Mouse (Mus musculus): ENCODE measurements around the gene Wipf2. TPM values are rescaled to one million over a fixed set of nuclear protein-coding genes. Genes with fewer than 3 reads are reported as not detected.

Wipf2 gene
- 8.5 and 14.1 TPM in 2 replicates for polyA plus RNA-seq (2012; rRNA removed)

GRCm38 (mm10) chr11:98863028-98863750 is at the start of gene Wipf2:
Gene Wipf2, plus strand, starts transcription at chr11:98863638.

GRCm38 (mm10) chr11:98836651-98837141 is 26.7 kb upstream of the Wipf2 start, which contains the start of gene Rapgefl1:
Gene Rapgefl1, plus strand, starts transcription at chr11:98836785.

GRCm38 (mm10) chr11:98907437-98908173 is 44.2 kb downstream of the Wipf2 start, which contains the start of gene Cdc6:
Gene Cdc6, plus strand, starts transcription at chr11:98907801.

GRCm38 (mm10) chr11:98927438-98928076 is 64.1 kb downstream of the Wipf2 start, which contains the start of gene Rara:
Gene Rara, plus strand, starts transcription at chr11:98927818.

Other genes with a start within 250 kb of the Wipf2 start
- gene Gm12355, start 238.0 kb upstream of the Wipf2 start, polyA plus RNA-seq (2012; rRNA removed), result not detected in 2 replicates
- gene Gsdma3, start 237.3 kb upstream of the Wipf2 start, polyA plus RNA-seq (2012; rRNA removed), result 0.05 TPM in 1 of 2 replicates, not detected in the other
- gene Gsdma2, start 216.9 kb upstream of the Wipf2 start, polyA plus RNA-seq (2012; rRNA removed), result 1,555 and 1,561 TPM in 2 replicates
- 10.1 and 13.1 TPM in 2 replicates for gene Gsdma, start 199.3 kb upstream of the Wipf2 start, polyA plus RNA-seq (2012; rRNA removed)
- 80.1 and 85.7 TPM in 2 replicates for gene Psmd3, start 181.1 kb upstream of the Wipf2 start, polyA plus RNA-seq (2012; rRNA removed)
- 0.05 and 0.17 TPM in 2 replicates for gene Csf3, start 162.4 kb upstream of the Wipf2 start, polyA plus RNA-seq (2012; rRNA removed)
- gene Med24, start 134.2 kb upstream of the Wipf2 start, polyA plus RNA-seq (2012; rRNA removed), result 39.7 and 42.3 TPM in 2 replicates
- gene Thra, start 123.0 kb upstream of the Wipf2 start, polyA plus RNA-seq (2012; rRNA removed), result 39.6 and 53.6 TPM in 2 replicates
- 41.8 and 51.0 TPM in 2 replicates for gene Nr1d1, start 88.3 kb upstream of the Wipf2 start, polyA plus RNA-seq (2012; rRNA removed)
- 13.0 and 27.7 TPM in 2 replicates for gene Msl1, start 68.1 kb upstream of the Wipf2 start, polyA plus RNA-seq (2012; rRNA removed)
- 12.8 and 15.0 TPM in 2 replicates for gene Casc3, start 58.7 kb upstream of the Wipf2 start, polyA plus RNA-seq (2012; rRNA removed)
- gene Rapgefl1, start 26.9 kb upstream of the Wipf2 start, polyA plus RNA-seq (2012; rRNA removed), result 27.1 and 44.2 TPM in 2 replicates
- gene Cdc6, start 44.2 kb downstream of the Wipf2 start, polyA plus RNA-seq (2012; rRNA removed), result 0.10 and 0.27 TPM in 2 replicates
- gene Rara, start 64.2 kb downstream of the Wipf2 start, polyA plus RNA-seq (2012; rRNA removed), result 35.6 and 46.0 TPM in 2 replicates
- 1.8 and 5.1 TPM in 2 replicates for gene Gjd3, start 119.4 kb downstream of the Wipf2 start, polyA plus RNA-seq (2012; rRNA removed)
- gene Top2a, start 160.6 kb downstream of the Wipf2 start, polyA plus RNA-seq (2012; rRNA removed), result 0.35 and 1.1 TPM in 2 replicates
- gene Igfbp4, start 177.6 kb downstream of the Wipf2 start, polyA plus RNA-seq (2012; rRNA removed), result 88.4 and 198 TPM in 2 replicates
- gene Tns4, start 225.7 kb downstream of the Wipf2 start, polyA plus RNA-seq (2012; rRNA removed), result 4.9 and 8.7 TPM in 2 replicates